Mouse (Mus musculus) limb, embryonic 13.5 days (tissue): ENCODE data around the gene Syt15. TPM values are rescaled to one million over a fixed set of nuclear protein-coding genes. Genes with fewer than 3 reads are reported as not detected.

Source experiments
- ATAC-seq: fragments of 200-750 bp; cut with Nextera tagmentation; 2 replicates; pipeline ENCODE4 v1.8.0; 2017; ENCODE audit warnings: low read depth, moderate number of reproducible peaks, moderate TSS enrichment; ENCODE audit not compliant: low FRiP score
- H3K27ac ChIP-seq: fragments of 300-500 bp; sonication (generic); 2 replicates; pipeline ENCODE4 v1.5.1; 2015; ENCODE audit warnings: inconsistent platforms, mild to moderate bottlenecking, moderate library complexity
- H3K27me3 ChIP-seq: fragments of 300-500 bp; sonication (generic); 2 replicates; pipeline ENCODE4 v1.6.1; 2015; ENCODE audit warnings: mild to moderate bottlenecking, inconsistent platforms
- H3K36me3 ChIP-seq: fragments of 300-500 bp; sonication (generic); 2 replicates; pipeline ENCODE4 v1.6.1; 2015; ENCODE audit warnings: inconsistent platforms, mild to moderate bottlenecking, moderate library complexity
- H3K4me1 ChIP-seq: fragments of 300-500 bp; sonication (generic); 2 replicates; pipeline ENCODE4 v1.6.1; 2015; ENCODE audit warnings: inconsistent platforms
- H3K4me2 ChIP-seq: fragments of 300-500 bp; sonication (generic); replicated peaks from 2 replicates; pipeline ENCODE4 v1.6.1; 2015; ENCODE audit warnings: inconsistent platforms, mild to moderate bottlenecking, moderate library complexity
- H3K4me3 ChIP-seq: fragments of 300-500 bp; sonication (generic); 2 replicates; pipeline ENCODE4 v1.5.1; 2015; ENCODE audit warnings: moderate library complexity, mild to moderate bottlenecking, inconsistent platforms
- H3K9ac ChIP-seq: fragments of 300-500 bp; sonication (generic); 2 replicates; pipeline ENCODE4 v1.6.1; 2015; ENCODE audit warnings: mild to moderate bottlenecking, inconsistent platforms
- H3K9me3 ChIP-seq: fragments of 300-500 bp; sonication (generic); 2 replicates; pipeline ENCODE4 v1.6.1; 2016; ENCODE audit warnings: inconsistent platforms
- WGBS: fragments of 180-500 bp; shearing (Covaris S2); methylation state at CpG from one replicate; pipeline ENCODE4 v1.1.7; 2015; 5-methylcytosine and 5-hydroxymethylcytosine counted together
- polyA plus RNA-seq: library from polyadenylated mRNA; unstranded; fragments of >200 nt; fragmentation: Nextera tagmentation; extraction: Ambion mirVana; gene quantifications from 2 replicates; pipeline ENCODE4 v1.2.1, GENCODE M21; 2015

Gene Syt15
- polyA plus RNA-seq, 1 experiment from 2014 or later: 0.39 TPM

- Histone ChIP-seq H3K4me1 (no peaks in the 10 kb centered on the region), H3K9me3 (no peaks in the 10 kb centered on the region), H3K27ac (no peak overlapping the region), H3K9ac (no peak overlapping the region), H3K4me3 (no peak overlapping the region), H3K27me3 (no peaks in the 10 kb centered on the region), H3K4me2 (no peak overlapping the region), H3K36me3 (no peaks in the 10 kb centered on the region)
- 93% methylated on average over 4 of the region's 4 CpGs for WGBS
- ATAC-seq: no peak
Observed at GRCm38 (mm10) chr14:34275225-34275624, 55.8 kb downstream of the Syt15 start.

GRCm38 (mm10) chr14:34279726-34280125 lies 60.3 kb downstream of the Syt15 start:
- no peak overlapping the region for H3K27ac ChIP-seq
- 62% methylated on average over 4 of the region's 4 CpGs for WGBS
- ATAC-seq: no peak

More at GRCm38 (mm10) chr14:34279726-34280125, 60.3 kb downstream of the Syt15 start:
- no peaks in the 10 kb centered on the region for H3K36me3 ChIP-seq
- H3K4me1 ChIP-seq: no peaks in the 10 kb centered on the region
- H3K4me3 ChIP-seq: no peak overlapping the region
- H3K4me2 ChIP-seq: no peak overlapping the region
- H3K9me3 ChIP-seq: no peaks in the 10 kb centered on the region
- no peaks in the 10 kb centered on the region for H3K27me3 ChIP-seq
- H3K9ac ChIP-seq: no peak overlapping the region

Other genes with a start within 250 kb of the Syt15 start
- gene Zfp488, start 240.8 kb upstream of the Syt15 start, polyA plus RNA-seq: 0.38 and 0.46 TPM in 2 replicates
- not detected in 2 replicates for gene Gm30083, start 204.4 kb upstream of the Syt15 start, polyA plus RNA-seq
- gene Gm5460, start 202.8 kb upstream of the Syt15 start, polyA plus RNA-seq: not detected in 2 replicates
- not detected in 2 replicates for gene Antxrl, start 166.9 kb upstream of the Syt15 start, polyA plus RNA-seq
- 13.9 and 16.0 TPM in 2 replicates for gene Anxa8, start 133.6 kb upstream of the Syt15 start, polyA plus RNA-seq
- 0.13 TPM in 1 of 2 replicates, not detected in the other for gene A630023A22Rik, start 116.8 kb upstream of the Syt15 start, polyA plus RNA-seq
- gene Npy4r, start 67.1 kb upstream of the Syt15 start, polyA plus RNA-seq: not detected in 2 replicates
- 1.3 and 1.9 TPM in 2 replicates for gene Gprin2, start 17.9 kb upstream of the Syt15 start, polyA plus RNA-seq
- gene Shld2, start 90.9 kb downstream of the Syt15 start, polyA plus RNA-seq: 13.9 and 14.4 TPM in 2 replicates
- gene Glud1, start 91.1 kb downstream of the Syt15 start, polyA plus RNA-seq: 77.7 and 78.8 TPM in 2 replicates
- 1.6 and 2.8 TPM in 2 replicates for gene Fam25c, start 135.8 kb downstream of the Syt15 start, polyA plus RNA-seq
- 3.6 and 3.7 TPM in 2 replicates for gene Sncg, start 155.2 kb downstream of the Syt15 start, polyA plus RNA-seq
- 8.6 and 8.8 TPM in 2 replicates for gene Mmrn2, start 155.9 kb downstream of the Syt15 start, polyA plus RNA-seq